Mouse (Mus musculus): ENCODE data around the gene Prox2. TPM values are rescaled to one million over a fixed set of nuclear protein-coding genes. Genes with fewer than 3 reads are reported as not detected.

Gene Prox2
- 8.8 TPM for polyA plus RNA-seq (2017; shearing (Covaris generic))

GRCm38 (mm10) chr12:85110698-85111592 is at the start of gene Prox2, which contains the start of gene Dlst:
Gene Prox2, minus strand, starts transcription at chr12:85110759.
Gene Dlst, plus strand, starts transcription at chr12:85110833.

DNA sequence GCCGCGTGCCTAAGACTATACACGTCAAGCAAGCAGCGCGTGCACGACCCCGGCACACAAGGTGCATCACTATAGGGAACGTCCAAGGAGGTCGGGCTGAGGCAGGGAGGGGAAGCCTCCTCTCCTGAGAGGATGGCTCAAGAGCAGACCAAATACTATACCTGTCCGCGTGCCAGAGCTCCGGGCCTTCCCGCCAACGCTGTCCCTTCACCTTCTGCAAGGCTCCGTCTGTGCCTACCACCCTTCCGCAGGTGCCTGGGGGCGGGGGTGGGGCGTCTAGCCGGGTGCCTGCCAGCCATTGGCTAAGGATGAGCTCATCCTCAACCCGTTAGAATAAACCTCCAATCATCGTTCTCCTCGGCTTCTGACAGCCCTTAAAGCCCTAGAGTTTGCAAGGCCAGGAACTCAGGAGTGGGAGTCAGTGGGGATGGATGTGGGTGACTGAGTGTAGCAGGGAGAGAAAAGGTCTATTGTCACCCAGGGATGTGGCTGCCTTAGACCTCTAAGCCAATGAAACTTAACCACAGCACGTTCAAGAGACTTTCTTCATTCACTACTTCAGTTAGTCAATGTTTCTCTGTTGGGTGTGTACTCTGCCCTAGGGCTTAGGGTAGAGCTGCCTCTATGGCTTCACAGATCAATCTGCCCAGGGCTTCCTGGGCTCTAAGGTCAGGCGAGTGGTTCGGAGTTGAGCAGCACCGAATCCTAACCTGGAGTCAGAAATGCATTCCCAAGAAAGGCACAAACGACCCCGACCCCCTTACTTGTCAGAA is 40.6 kb upstream of the Prox2 start, which contains the start of gene Rps6kl1:
Gene Rps6kl1, minus strand, starts transcription at position 263 of the 773 bp plus-strand sequence.

Other genes with a start within 250 kb of the Prox2 start
- 0.05 TPM for gene Ltbp2, start 234.2 kb downstream of the Prox2 start, polyA plus RNA-seq (2017; shearing (Covaris generic))
- gene Fcf1, start 139.9 kb downstream of the Prox2 start, polyA plus RNA-seq (2017; shearing (Covaris generic)): 163 TPM
- 56.8 TPM for gene Arel1, start 139.9 kb downstream of the Prox2 start, polyA plus RNA-seq (2017; shearing (Covaris generic))
- gene Ylpm1, start 114.4 kb downstream of the Prox2 start, polyA plus RNA-seq (2017; shearing (Covaris generic)): 24.7 TPM
- 121 TPM for gene Dlst, start 74 bp upstream of the Prox2 start, polyA plus RNA-seq (2017; shearing (Covaris generic))
- gene Rps6kl1, start 40.5 kb upstream of the Prox2 start, polyA plus RNA-seq (2017; shearing (Covaris generic)): 2.4 TPM
- not detected for gene Pgf, start 67.0 kb upstream of the Prox2 start, polyA plus RNA-seq (2017; shearing (Covaris generic))
- 126 TPM for gene Eif2b2, start 108.7 kb upstream of the Prox2 start, polyA plus RNA-seq (2017; shearing (Covaris generic))
- gene Mlh3, start 159.8 kb upstream of the Prox2 start, polyA plus RNA-seq (2017; shearing (Covaris generic)): 21.5 TPM
- 75.6 TPM for gene Acyp1, start 177.7 kb upstream of the Prox2 start, polyA plus RNA-seq (2017; shearing (Covaris generic))
- gene Zc2hc1c, start 177.8 kb upstream of the Prox2 start, polyA plus RNA-seq (2017; shearing (Covaris generic)): 0.32 TPM
- gene Nek9, start 228.6 kb upstream of the Prox2 start, polyA plus RNA-seq (2017; shearing (Covaris generic)): 11.3 TPM

All from CD4-positive, CD25-positive, alpha-beta regulatory T cell, adult 9 weeks (primary cell).